Mouse (Mus musculus) limb, embryonic 12.5 days (tissue): ENCODE results near the gene Tead1. TPM values are rescaled to one million over a fixed set of nuclear protein-coding genes. Genes with fewer than 3 reads are reported as not detected.
A peak's percentile ranks its signal among the peaks of the same experiment; 100 is the strongest.

Experiments used
- ATAC-seq: fragments of 200-750 bp; cut with Nextera tagmentation; 2 replicates; pipeline ENCODE4 v1.8.0; 2017; ENCODE audit warnings: low read depth, moderate TSS enrichment; ENCODE audit not compliant: insufficient number of reproducible peaks, insufficient read depth, low FRiP score, low TSS enrichment
- H3K27ac ChIP-seq: fragments of 300-500 bp; sonication (generic); 2 replicates; pipeline ENCODE4 v1.5.1; 2016; ENCODE audit warnings: mild to moderate bottlenecking, moderate library complexity
- H3K27me3 ChIP-seq: fragments of 300-500 bp; sonication (generic); 2 replicates; pipeline ENCODE4 v1.6.1; 2016; ENCODE audit warnings: mild to moderate bottlenecking, moderate library complexity
- H3K36me3 ChIP-seq: fragments of 300-500 bp; sonication (generic); 2 replicates; pipeline ENCODE4 v1.6.1; 2016; ENCODE audit warnings: mild to moderate bottlenecking, moderate library complexity
- H3K4me1 ChIP-seq: fragments of 300-500 bp; sonication (generic); replicated peaks from 2 replicates; pipeline ENCODE4 v1.6.1; 2016
- H3K4me2 ChIP-seq: fragments of 300-500 bp; sonication (generic); 2 replicates; pipeline ENCODE4 v1.6.1; 2016; ENCODE audit warnings: mild to moderate bottlenecking, moderate library complexity
- H3K4me3 ChIP-seq: fragments of 300-500 bp; sonication (generic); replicated peaks from 2 replicates; pipeline ENCODE4 v1.5.1; 2016; ENCODE audit warnings: mild to moderate bottlenecking
- H3K9ac ChIP-seq: fragments of 300-500 bp; sonication (generic); replicated peaks from 2 replicates; pipeline ENCODE4 v1.6.1; 2016; ENCODE audit warnings: mild to moderate bottlenecking, moderate library complexity
- H3K9me3 ChIP-seq: fragments of 300-500 bp; sonication (generic); 2 replicates; pipeline ENCODE4 v1.6.1; 2016; ENCODE audit warnings: mild to moderate bottlenecking, moderate library complexity
- WGBS: fragments of 180-500 bp; shearing (Covaris S2); methylation state at CpG from one replicate; pipeline ENCODE4 v1.1.7; 2016; 5-methylcytosine and 5-hydroxymethylcytosine counted together
- polyA plus RNA-seq: library from polyadenylated mRNA; unstranded; fragments of >200 nt; fragmentation: Nextera tagmentation; extraction: Ambion mirVana; gene quantifications from 2 replicates; pipeline ENCODE4 v1.2.1, GENCODE M21; 2016

Tead1 gene
- polyA plus RNA-seq, 1 experiment from 2014 or later: 43.6 TPM

GRCm38 (mm10) chr7:112731584-112731983 lies 52.5 kb downstream of the Tead1 start:
- no peak for ATAC-seq
- Histone ChIP-seq H3K4me2 (no peak overlapping the region), H3K27me3 (no peaks in the 10 kb centered on the region), H3K4me3 (no peak overlapping the region), H3K9ac (no peak overlapping the region), H3K4me1 (peaks cover 58% of the 10 kb centered on the region), H3K36me3 (no peaks in the 10 kb centered on the region), H3K27ac (no peak overlapping the region), H3K9me3 (no peaks in the 10 kb centered on the region)
- WGBS: 85% methylated on average over 8 of the region's 8 CpGs

- Histone ChIP-seq H3K9me3 (no peaks in the 10 kb centered on the region), H3K4me3 (no peak overlapping the region), H3K4me2 (no peak overlapping the region), H3K36me3 (no peaks in the 10 kb centered on the region), H3K9ac (no peak overlapping the region), H3K27me3 (no peaks in the 10 kb centered on the region), H3K27ac (no peak overlapping the region), H3K4me1 (peaks cover 63% of the 10 kb centered on the region)
- WGBS: 70% methylated on average over 6 of the region's 6 CpGs
- ATAC-seq: no peak
Measured at GRCm38 (mm10) chr7:112739174-112739573, 60.1 kb downstream of the Tead1 start.

- H3K27ac ChIP-seq: peak overlapping the region; percentile 31
- no peaks in the 10 kb centered on the region for H3K36me3 ChIP-seq
- H3K27me3 ChIP-seq: no peaks in the 10 kb centered on the region
- no peak overlapping the region for H3K4me3 ChIP-seq
- 16% methylated on average over 12 of the region's 12 CpGs for WGBS
- H3K4me2 ChIP-seq: peak overlapping the region; percentile 22; the same call in 1 of the 2 replicates
- no peak overlapping the region for H3K9ac ChIP-seq
- H3K9me3 ChIP-seq: no peaks in the 10 kb centered on the region
- H3K4me1 ChIP-seq: peaks cover 77% of the 10 kb centered on the region
- no peak for ATAC-seq
Measured at GRCm38 (mm10) chr7:112741790-112742189, 62.7 kb downstream of the Tead1 start.

GRCm38 (mm10) chr7:112743063-112743462 lies 63.9 kb downstream of the Tead1 start:
- no peaks in the 10 kb centered on the region for H3K36me3 ChIP-seq
- H3K4me2 ChIP-seq: peak overlapping the region; percentile 46
- no peak for ATAC-seq
- H3K27me3 ChIP-seq: no peaks in the 10 kb centered on the region
- H3K4me3 ChIP-seq: no peak overlapping the region
- H3K27ac ChIP-seq: peak overlapping the region; percentile 90
- 4% methylated on average over 7 of the region's 7 CpGs for WGBS
- peaks cover 82% of the 10 kb centered on the region for H3K4me1 ChIP-seq
- no peak overlapping the region for H3K9ac ChIP-seq
- H3K9me3 ChIP-seq: no peaks in the 10 kb centered on the region

GRCm38 (mm10) chr7:112743621-112744395 lies 64.7 kb downstream of the Tead1 start:
- Histone ChIP-seq H3K27me3 (no peaks in the 10 kb centered on the region), H3K4me1 (peaks cover 77% of the 10 kb centered on the region), H3K4me3 (no peak overlapping the region), H3K4me2 (peak overlapping the region; percentile 46), H3K9ac (no peak overlapping the region), H3K27ac (peak overlapping the region; percentile 90), H3K9me3 (no peaks in the 10 kb centered on the region), H3K36me3 (no peaks in the 10 kb centered on the region)
- ATAC-seq: peak; percentile 96
- WGBS: 1% methylated on average over 11 of the region's 11 CpGs

GRCm38 (mm10) chr7:112747187-112747586 lies 68.1 kb downstream of the Tead1 start:
- H3K9ac ChIP-seq: no peak overlapping the region
- H3K4me1 ChIP-seq: peaks cover 49% of the 10 kb centered on the region
- no peaks in the 10 kb centered on the region for H3K36me3 ChIP-seq
- no peak overlapping the region for H3K4me3 ChIP-seq
- no peak for ATAC-seq
- H3K27ac ChIP-seq: no peak overlapping the region
- 83% methylated on average over 3 of the region's 3 CpGs for whole genome bisulfite sequencing
- H3K27me3 ChIP-seq: no peaks in the 10 kb centered on the region
- H3K4me2 ChIP-seq: no peak overlapping the region
- H3K9me3 ChIP-seq: no peaks in the 10 kb centered on the region

- peaks cover 43% of the 10 kb centered on the region for H3K4me1 ChIP-seq
- ATAC-seq: no peak
- WGBS: 72% methylated on average over 3 of the region's 3 CpGs
Measured at GRCm38 (mm10) chr7:112747836-112748235, 68.7 kb downstream of the Tead1 start.

GRCm38 (mm10) chr7:112748327-112748726 lies 69.2 kb downstream of the Tead1 start:
- H3K4me1 ChIP-seq: peaks cover 38% of the 10 kb centered on the region
- no peaks in the 10 kb centered on the region for H3K27me3 ChIP-seq
- no peak overlapping the region for H3K4me3 ChIP-seq
- WGBS: 85% methylated on average over 4 of the region's 4 CpGs
- H3K9me3 ChIP-seq: no peaks in the 10 kb centered on the region
- no peaks in the 10 kb centered on the region for H3K36me3 ChIP-seq
- H3K27ac ChIP-seq: 0 out of 2 replicates have a peak overlapping the region, but pooled peaks have one; percentile 29
- H3K9ac ChIP-seq: no peak overlapping the region
- H3K4me2 ChIP-seq: no peak overlapping the region
- no peak for ATAC-seq

More at GRCm38 (mm10) chr7:112747836-112748235, 68.7 kb downstream of the Tead1 start:
- Histone ChIP-seq H3K27ac (no peak overlapping the region), H3K4me2 (no peak overlapping the region), H3K4me3 (no peak overlapping the region), H3K36me3 (no peaks in the 10 kb centered on the region), H3K27me3 (no peaks in the 10 kb centered on the region), H3K9me3 (no peaks in the 10 kb centered on the region), H3K9ac (no peak overlapping the region)

GRCm38 (mm10) chr7:112750101-112750500 lies 71.0 kb downstream of the Tead1 start:
- Histone ChIP-seq H3K4me3 (no peak overlapping the region), H3K4me1 (peaks cover 21% of the 10 kb centered on the region), H3K27me3 (no peaks in the 10 kb centered on the region), H3K9me3 (no peaks in the 10 kb centered on the region), H3K27ac (no peak overlapping the region), H3K36me3 (no peaks in the 10 kb centered on the region), H3K4me2 (no peak overlapping the region), H3K9ac (no peak overlapping the region)
- WGBS: 85% methylated on average over 9 of the region's 9 CpGs
- ATAC-seq: no peak

GRCm38 (mm10) chr7:112752311-112752710 lies 73.2 kb downstream of the Tead1 start:
- no peaks in the 10 kb centered on the region for H3K9me3 ChIP-seq
- no peaks in the 10 kb centered on the region for H3K36me3 ChIP-seq
- H3K9ac ChIP-seq: no peak overlapping the region
- no peak overlapping the region for H3K4me2 ChIP-seq
- H3K4me1 ChIP-seq: peaks cover 18% of the 10 kb centered on the region
- H3K27ac ChIP-seq: no peak overlapping the region
- WGBS: 90% methylated on average over 6 of the region's 6 CpGs
- no peaks in the 10 kb centered on the region for H3K27me3 ChIP-seq
- ATAC-seq: no peak
- no peak overlapping the region for H3K4me3 ChIP-seq

GRCm38 (mm10) chr7:112753314-112753713 lies 74.2 kb downstream of the Tead1 start:
- H3K36me3 ChIP-seq: no peaks in the 10 kb centered on the region
- H3K27ac ChIP-seq: no peak overlapping the region
- ATAC-seq: no peak; the same call in 1 of the 2 replicates
- no peaks in the 10 kb centered on the region for H3K9me3 ChIP-seq
- no peaks in the 10 kb centered on the region for H3K27me3 ChIP-seq
- H3K4me1 ChIP-seq: peaks cover 18% of the 10 kb centered on the region
- no peak overlapping the region for H3K4me3 ChIP-seq
- H3K9ac ChIP-seq: no peak overlapping the region
- WGBS: 57% methylated on average over 6 of the region's 6 CpGs
- H3K4me2 ChIP-seq: no peak overlapping the region
